Mouse (Mus musculus): ENCODE results near the gene Lactbl1.

DNA sequence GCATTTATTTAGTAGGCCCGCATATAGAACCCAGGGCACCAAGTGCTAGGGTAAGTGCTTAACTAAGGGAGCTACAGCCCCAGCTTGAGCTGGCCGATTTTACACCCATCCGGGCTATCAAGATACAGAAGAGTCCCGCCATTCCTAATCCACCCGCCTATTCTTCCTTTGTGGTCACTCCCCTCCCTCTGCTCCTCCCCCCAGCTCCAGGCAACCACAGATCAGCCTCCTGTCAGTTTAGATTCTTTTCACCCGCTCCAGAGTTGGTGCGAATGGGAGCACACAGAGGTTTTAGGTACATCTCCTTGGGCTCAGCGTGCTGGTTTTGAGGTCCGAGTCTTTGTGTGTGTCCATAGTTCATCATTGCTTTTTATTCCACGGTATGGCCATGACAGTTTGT lies 16.5 kb downstream of the Lactbl1 start:
- TF ChIP-seq CTCF (IDR thresholded peaks at IDR 0.05; ENCODE audit: low read depth) (no peak), EP300 (optimal IDR thresholded peaks at IDR 0.05) (no peak)
